Mouse (Mus musculus): ENCODE measurements around the gene Prkag3. TPM values are rescaled to one million over a fixed set of nuclear protein-coding genes. Genes with fewer than 3 reads are reported as not detected.

The Prkag3 gene
- total RNA-seq, 1 experiment from 2014 or later, result 0.23 TPM

- ATAC-seq (ENCODE audit: extremely low read depth, insufficient number of reproducible peaks, low FRiP score, poor library complexity, severe bottlenecking), result no peak
Observed at GRCm38 (mm10) chr1:74718113-74718512, 30.9 kb downstream of the Prkag3 start.

- no peak for ATAC-seq (ENCODE audit: extremely low read depth, insufficient number of reproducible peaks, low FRiP score, poor library complexity, severe bottlenecking)
Observed at GRCm38 (mm10) chr1:74715886-74716285, 33.1 kb downstream of the Prkag3 start.

- ATAC-seq (ENCODE audit: extremely low read depth, insufficient number of reproducible peaks, low FRiP score, poor library complexity, severe bottlenecking), result no peak; the same call in 1 of the 2 replicates
Observed at GRCm38 (mm10) chr1:74715468-74715867, 33.6 kb downstream of the Prkag3 start.

GRCm38 (mm10) chr1:74714967-74715366 lies 34.1 kb downstream of the Prkag3 start:
- ATAC-seq (ENCODE audit: extremely low read depth, insufficient number of reproducible peaks, low FRiP score, poor library complexity, severe bottlenecking), result no peak

GRCm38 (mm10) chr1:74713859-74714730 lies 34.9 kb downstream of the Prkag3 start:
- no peak for ATAC-seq (ENCODE audit: extremely low read depth, insufficient number of reproducible peaks, low FRiP score, poor library complexity, severe bottlenecking)

GRCm38 (mm10) chr1:74713099-74713858 lies 35.7 kb downstream of the Prkag3 start, which contains the start of gene Cyp27a1:
TSS of gene Cyp27a1 (plus strand) at chr1:74713574.
- no peak for ATAC-seq (ENCODE audit: extremely low read depth, insufficient number of reproducible peaks, low FRiP score, poor library complexity, severe bottlenecking)

GRCm38 (mm10) chr1:74712461-74713098 lies 36.4 kb downstream of the Prkag3 start:
- peak; percentile 43; the same call in 1 of the 2 replicates for ATAC-seq (ENCODE audit: extremely low read depth, insufficient number of reproducible peaks, low FRiP score, poor library complexity, severe bottlenecking)

- no peak for ATAC-seq (ENCODE audit: extremely low read depth, insufficient number of reproducible peaks, low FRiP score, poor library complexity, severe bottlenecking)
Observed at GRCm38 (mm10) chr1:74712046-74712445, 37.0 kb downstream of the Prkag3 start.

GRCm38 (mm10) chr1:74709566-74709965 lies 39.5 kb downstream of the Prkag3 start:
- no peak for ATAC-seq (ENCODE audit: extremely low read depth, insufficient number of reproducible peaks, low FRiP score, poor library complexity, severe bottlenecking)

- no peak for ATAC-seq (ENCODE audit: extremely low read depth, insufficient number of reproducible peaks, low FRiP score, poor library complexity, severe bottlenecking)
Observed at GRCm38 (mm10) chr1:74705016-74705415, 44.0 kb downstream of the Prkag3 start.

GRCm38 (mm10) chr1:74704156-74704555 lies 44.9 kb downstream of the Prkag3 start:
- no peak for ATAC-seq (ENCODE audit: extremely low read depth, insufficient number of reproducible peaks, low FRiP score, poor library complexity, severe bottlenecking)

- ATAC-seq (ENCODE audit: extremely low read depth, insufficient number of reproducible peaks, low FRiP score, poor library complexity, severe bottlenecking), result peak; percentile 44
Observed at GRCm38 (mm10) chr1:74702142-74702553, 46.9 kb downstream of the Prkag3 start.

- no peak for ATAC-seq (ENCODE audit: extremely low read depth, insufficient number of reproducible peaks, low FRiP score, poor library complexity, severe bottlenecking)
Observed at GRCm38 (mm10) chr1:74698791-74699190, 50.2 kb downstream of the Prkag3 start.

- ATAC-seq (ENCODE audit: extremely low read depth, insufficient number of reproducible peaks, low FRiP score, poor library complexity, severe bottlenecking), result no peak
Observed at GRCm38 (mm10) chr1:74698353-74698752, 50.7 kb downstream of the Prkag3 start.

- no peak for ATAC-seq (ENCODE audit: extremely low read depth, insufficient number of reproducible peaks, low FRiP score, poor library complexity, severe bottlenecking)
Observed at GRCm38 (mm10) chr1:74697416-74697815, 51.6 kb downstream of the Prkag3 start.

GRCm38 (mm10) chr1:74695836-74696235 lies 53.2 kb downstream of the Prkag3 start:
- ATAC-seq (ENCODE audit: extremely low read depth, insufficient number of reproducible peaks, low FRiP score, poor library complexity, severe bottlenecking), result no peak

- no peak for ATAC-seq (ENCODE audit: extremely low read depth, insufficient number of reproducible peaks, low FRiP score, poor library complexity, severe bottlenecking)
Observed at GRCm38 (mm10) chr1:74693891-74694583, 55.0 kb downstream of the Prkag3 start.

Measured in neutrophil, adult 5-6 weeks (primary cell).